ENCODE assay signal across 1 mouse cellular context in the genomic region with DNA sequence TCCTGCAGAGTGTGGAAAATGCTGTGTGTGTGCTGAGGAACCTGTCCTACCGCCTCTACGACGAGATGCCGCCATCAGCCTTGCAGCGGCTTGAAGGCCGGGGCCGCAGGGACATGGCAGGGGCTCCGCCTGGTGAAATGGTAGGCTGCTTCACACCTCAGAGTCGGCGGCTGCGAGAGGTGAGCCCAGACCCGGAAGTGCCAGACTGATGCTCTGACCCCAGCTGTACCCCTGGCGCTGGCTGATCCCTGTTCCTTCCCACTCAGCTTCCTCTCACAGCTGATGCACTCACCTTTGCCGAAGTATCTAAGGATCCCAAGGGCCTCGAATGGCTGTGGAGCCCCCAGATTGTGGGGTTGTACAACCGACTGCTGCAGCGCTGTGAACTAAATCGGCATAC.
TF ChIP-seq lines count a peak whose summit lies in the region.

No protein-coding gene starts in this region.

TF ChIP-seq in CH12.LX, 34 proteins besides CTCF, POLR2A, EP300 and RAD21:
- TF ChIP-seq UBTF (IDR thresholded peaks at IDR 0.05; ENCODE audit: low read depth, low read length) = no peak
- peak; percentile 91 for TF ChIP-seq ELF1 (IDR thresholded peaks at IDR 0.05; ENCODE audit: low read depth, low read length)
- TF ChIP-seq ZMIZ1 (IDR thresholded peaks at IDR 0.05; ENCODE audit: low read depth, low read length) = no peak
